Mouse (Mus musculus) hindbrain, embryonic 16.5 days (tissue): ENCODE measurements around the gene Sdk2. TPM values are rescaled to one million over a fixed set of nuclear protein-coding genes. Genes with fewer than 3 reads are reported as not detected.
A peak's percentile ranks its signal among the peaks of the same experiment; 100 is the strongest.

Experiments used
- ATAC-seq: fragments of 200-750 bp; cut with Nextera tagmentation; 2 replicates; pipeline ENCODE4 v1.8.0; 2017; ENCODE audit warnings: moderate TSS enrichment, moderate library complexity
- H3K27ac ChIP-seq: fragments of 300-500 bp; sonication (generic); 2 replicates; pipeline ENCODE4 v1.5.1; 2014; ENCODE audit warnings: low read depth, mild to moderate bottlenecking, control low read depth, low read length, moderate library complexity
- H3K27me3 ChIP-seq: fragments of 300-500 bp; sonication (generic); replicated peaks from 2 replicates; pipeline ENCODE4 v1.6.1; 2014; ENCODE audit warnings: low read length; ENCODE audit not compliant: control insufficient read depth, insufficient read depth
- H3K36me3 ChIP-seq: fragments of 300-500 bp; sonication (generic); 2 replicates; pipeline ENCODE4 v1.6.1; 2014; ENCODE audit warnings: mild to moderate bottlenecking, low read length, moderate library complexity, mixed read lengths; ENCODE audit not compliant: control insufficient read depth, insufficient read depth
- H3K4me1 ChIP-seq: fragments of 300-500 bp; sonication (generic); 2 replicates; pipeline ENCODE4 v1.6.1; 2014; ENCODE audit warnings: low read depth, low read length; ENCODE audit not compliant: control insufficient read depth, insufficient read depth
- H3K4me2 ChIP-seq: fragments of 300-500 bp; sonication (generic); 2 replicates; pipeline ENCODE4 v1.6.1; 2014; ENCODE audit warnings: mild to moderate bottlenecking, low read length, control low read depth, moderate library complexity
- H3K4me3 ChIP-seq: fragments of 300-500 bp; sonication (generic); 2 replicates; pipeline ENCODE4 v1.5.1; 2014; ENCODE audit warnings: mild to moderate bottlenecking, low read length, control low read depth, moderate library complexity
- H3K9ac ChIP-seq: fragments of 300-500 bp; sonication (generic); 2 replicates; pipeline ENCODE4 v1.6.1; 2014; ENCODE audit warnings: low read depth, mild to moderate bottlenecking, control low read depth, low read length, moderate library complexity
- H3K9me3 ChIP-seq: fragments of 300-500 bp; sonication (generic); 2 replicates; pipeline ENCODE4 v1.6.1; 2014; ENCODE audit warnings: mild to moderate bottlenecking, low read length, moderate library complexity; ENCODE audit not compliant: control insufficient read depth
- WGBS: fragments of 180-500 bp; shearing (Covaris S2); extraction: QIAGEN DNeasy Blood & Tissue Kit; methylation state at CpG from one replicate; pipeline ENCODE4 v1.1.7; 2014; 5-methylcytosine and 5-hydroxymethylcytosine counted together
- polyA plus RNA-seq: library from polyadenylated mRNA; unstranded; fragments of >200 nt; fragmentation: Nextera tagmentation; extraction: Ambion mirVana; gene quantifications from 2 replicates; pipeline ENCODE4 v1.2.1, GENCODE M21; 2015

Sdk2 gene
- polyA plus RNA-seq, 1 experiment from 2014 or later, result 3.3 TPM

DNA sequence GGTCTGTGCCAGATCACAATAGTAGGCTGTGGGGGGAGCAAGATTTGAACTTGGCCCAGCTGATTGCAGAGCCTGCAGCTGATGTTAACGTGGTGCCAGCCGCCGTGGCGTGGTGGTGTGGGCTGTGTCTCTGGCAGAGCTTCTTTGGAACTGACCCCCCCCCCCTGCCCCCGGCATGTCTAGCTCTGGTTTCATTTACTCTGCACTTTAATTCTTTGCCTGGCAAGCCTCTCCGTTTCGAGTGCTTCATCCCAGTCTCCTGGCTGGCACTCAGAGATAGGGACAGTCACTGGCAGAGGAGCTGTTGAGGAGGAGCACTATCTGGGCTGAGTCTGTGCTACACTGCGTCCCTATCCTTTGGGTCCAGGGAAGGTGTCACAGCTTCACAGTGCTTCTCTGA lies 75.0 kb downstream of the Sdk2 start:
- ATAC-seq, result no peak
- no peak overlapping the region for H3K27ac ChIP-seq
- no peaks in the 10 kb centered on the region for H3K36me3 ChIP-seq
- no peak overlapping the region for H3K4me2 ChIP-seq
- H3K9me3 ChIP-seq, result no peaks in the 10 kb centered on the region
- H3K4me1 ChIP-seq, result peaks cover 24% of the 10 kb centered on the region
- 66% methylated on average over 8 of the region's 8 CpGs for WGBS
- no peaks in the 10 kb centered on the region for H3K27me3 ChIP-seq
- no peak overlapping the region for H3K4me3 ChIP-seq
- H3K9ac ChIP-seq, result no peak overlapping the region

DNA sequence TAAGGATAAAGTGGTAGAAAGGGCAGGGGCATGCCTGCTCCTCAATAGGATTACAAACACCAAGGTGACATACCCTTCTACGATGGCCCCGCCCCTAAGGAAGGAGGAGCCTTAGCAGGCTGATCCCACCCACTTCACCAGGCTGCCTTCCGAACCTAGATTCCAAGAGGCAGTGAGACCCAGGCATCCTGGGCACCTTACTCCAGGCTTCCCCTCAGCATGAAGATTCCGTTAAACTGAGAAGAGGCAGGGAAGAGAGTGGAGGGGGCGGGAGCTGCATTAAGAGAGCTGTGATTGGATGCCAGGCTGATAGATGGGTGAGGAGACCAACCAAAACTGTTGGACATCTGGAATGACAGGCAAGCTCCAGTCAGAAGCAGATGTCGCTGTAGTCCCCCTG lies 76.4 kb downstream of the Sdk2 start:
- WGBS, result 2% methylated on average over 6 of the region's 6 CpGs
- H3K36me3 ChIP-seq, result no peaks in the 10 kb centered on the region
- no peaks in the 10 kb centered on the region; the same call in 1 of the 2 replicates for H3K27me3 ChIP-seq
- peak overlapping the region; percentile 51 for H3K9ac ChIP-seq
- peak; percentile 87 for ATAC-seq
- no peaks in the 10 kb centered on the region for H3K9me3 ChIP-seq
- peak overlapping the region; percentile 51 for H3K4me2 ChIP-seq
- H3K4me3 ChIP-seq, result peak overlapping the region; percentile 31
- H3K27ac ChIP-seq, result peak overlapping the region; percentile 76
- H3K4me1 ChIP-seq, result peaks cover 29% of the 10 kb centered on the region

DNA sequence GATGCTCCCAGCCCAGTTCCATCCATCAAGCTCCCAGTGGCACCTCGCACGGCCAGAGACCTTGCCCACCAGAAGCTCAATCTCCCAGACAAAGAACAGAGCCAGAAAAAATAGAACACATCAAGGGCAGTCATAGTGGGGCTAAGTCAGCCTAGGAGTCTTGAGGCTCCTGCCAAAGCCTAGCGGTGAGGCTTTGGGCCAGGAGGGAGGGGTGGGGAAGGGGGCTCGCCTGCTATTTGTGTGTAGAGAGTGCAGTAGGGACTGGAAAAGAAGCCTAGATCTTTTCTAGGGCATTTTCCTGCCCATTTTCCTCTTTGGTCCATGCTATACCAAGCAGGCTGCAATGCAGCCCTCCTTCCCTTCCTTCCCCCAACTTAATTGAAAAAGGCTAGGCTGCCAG lies 76.8 kb downstream of the Sdk2 start:
- peak overlapping the region; percentile 51 for H3K4me2 ChIP-seq
- peak overlapping the region; percentile 76 for H3K27ac ChIP-seq
- ATAC-seq, result peak; percentile 28
- H3K9ac ChIP-seq, result peak overlapping the region; percentile 51
- H3K4me3 ChIP-seq, result peak overlapping the region; percentile 31
- no peaks in the 10 kb centered on the region for H3K9me3 ChIP-seq
- H3K27me3 ChIP-seq, result no peaks in the 10 kb centered on the region; the same call in 1 of the 2 replicates
- 6% methylated on average over 4 of the region's 4 CpGs for WGBS
- H3K36me3 ChIP-seq, result no peaks in the 10 kb centered on the region
- peaks cover 33% of the 10 kb centered on the region for H3K4me1 ChIP-seq

GRCm38 (mm10) chr11:113985826-113986416 lies 80.9 kb downstream of the Sdk2 start:
- no peak for ATAC-seq
- Histone ChIP-seq H3K4me1 (peaks cover 41% of the 10 kb centered on the region), H3K27me3 (no peaks in the 10 kb centered on the region; the same call in 1 of the 2 replicates), H3K36me3 (no peaks in the 10 kb centered on the region), H3K4me3 (no peak overlapping the region), H3K27ac (no peak overlapping the region), H3K4me2 (no peak overlapping the region), H3K9ac (no peak overlapping the region), H3K9me3 (no peaks in the 10 kb centered on the region)
- WGBS, result 45% methylated on average over 5 of the region's 5 CpGs

GRCm38 (mm10) chr11:113981732-113982503 lies 84.9 kb downstream of the Sdk2 start:
- peak; percentile 89 for ATAC-seq
- peak overlapping the region; percentile 42 for H3K9ac ChIP-seq
- no peaks in the 10 kb centered on the region; the same call in 1 of the 2 replicates for H3K27me3 ChIP-seq
- no peaks in the 10 kb centered on the region for H3K9me3 ChIP-seq
- H3K27ac ChIP-seq, result peak overlapping the region; percentile 62
- H3K4me3 ChIP-seq, result no peak overlapping the region
- WGBS, result 12% methylated on average over 7 of the region's 7 CpGs
- H3K4me1 ChIP-seq, result peaks cover 28% of the 10 kb centered on the region
- no peak overlapping the region for H3K4me2 ChIP-seq
- no peaks in the 10 kb centered on the region for H3K36me3 ChIP-seq

DNA sequence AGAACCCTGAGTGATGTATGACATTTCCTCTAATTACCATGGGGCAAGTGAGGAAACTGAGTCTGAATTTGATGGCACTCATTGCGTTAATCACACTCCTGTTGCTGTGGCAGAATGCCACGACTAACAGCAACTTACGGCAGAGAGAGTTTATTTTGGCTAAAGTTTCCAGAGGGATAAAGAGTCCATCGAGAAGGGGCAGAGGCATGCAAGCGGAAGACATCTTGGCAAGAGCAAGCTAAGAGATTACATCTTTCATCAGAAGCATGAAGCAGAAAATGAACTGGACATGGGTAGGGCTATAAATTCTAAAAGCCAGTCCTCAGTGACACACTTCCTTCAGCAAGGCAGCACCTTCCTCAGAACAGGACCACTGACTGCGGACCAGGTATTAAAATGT lies 85.8 kb downstream of the Sdk2 start:
- no peak for ATAC-seq
- H3K27ac ChIP-seq, result peak overlapping the region; percentile 62
- H3K9ac ChIP-seq, result no peak overlapping the region
- H3K9me3 ChIP-seq, result no peaks in the 10 kb centered on the region
- no peak overlapping the region for H3K4me3 ChIP-seq
- no peaks in the 10 kb centered on the region; the same call in 1 of the 2 replicates for H3K27me3 ChIP-seq
- H3K36me3 ChIP-seq, result no peaks in the 10 kb centered on the region
- 46% methylated on average over 6 of the region's 6 CpGs for whole genome bisulfite sequencing
- H3K4me1 ChIP-seq, result peaks cover 28% of the 10 kb centered on the region
- no peak overlapping the region for H3K4me2 ChIP-seq

GRCm38 (mm10) chr11:113978318-113978717 lies 88.5 kb downstream of the Sdk2 start:
- peaks cover 26% of the 10 kb centered on the region for H3K4me1 ChIP-seq
- no peaks in the 10 kb centered on the region for H3K27me3 ChIP-seq
- no peak overlapping the region for H3K27ac ChIP-seq
- H3K36me3 ChIP-seq, result no peaks in the 10 kb centered on the region
- WGBS, result 98% methylated on average over 12 of the region's 12 CpGs
- no peak overlapping the region for H3K4me3 ChIP-seq
- no peak overlapping the region for H3K4me2 ChIP-seq
- H3K9ac ChIP-seq, result no peak overlapping the region
- ATAC-seq, result no peak
- no peaks in the 10 kb centered on the region for H3K9me3 ChIP-seq

GRCm38 (mm10) chr11:113975667-113975970 lies 91.2 kb downstream of the Sdk2 start:
- no peaks in the 10 kb centered on the region for H3K27me3 ChIP-seq
- no peak for ATAC-seq
- 65% methylated on average over 3 of the region's 3 CpGs for WGBS
- H3K27ac ChIP-seq, result no peak overlapping the region
- H3K9me3 ChIP-seq, result no peaks in the 10 kb centered on the region
- H3K4me1 ChIP-seq, result peaks cover 26% of the 10 kb centered on the region
- no peaks in the 10 kb centered on the region for H3K36me3 ChIP-seq
- no peak overlapping the region for H3K4me3 ChIP-seq
- H3K9ac ChIP-seq, result no peak overlapping the region
- no peak overlapping the region for H3K4me2 ChIP-seq

DNA sequence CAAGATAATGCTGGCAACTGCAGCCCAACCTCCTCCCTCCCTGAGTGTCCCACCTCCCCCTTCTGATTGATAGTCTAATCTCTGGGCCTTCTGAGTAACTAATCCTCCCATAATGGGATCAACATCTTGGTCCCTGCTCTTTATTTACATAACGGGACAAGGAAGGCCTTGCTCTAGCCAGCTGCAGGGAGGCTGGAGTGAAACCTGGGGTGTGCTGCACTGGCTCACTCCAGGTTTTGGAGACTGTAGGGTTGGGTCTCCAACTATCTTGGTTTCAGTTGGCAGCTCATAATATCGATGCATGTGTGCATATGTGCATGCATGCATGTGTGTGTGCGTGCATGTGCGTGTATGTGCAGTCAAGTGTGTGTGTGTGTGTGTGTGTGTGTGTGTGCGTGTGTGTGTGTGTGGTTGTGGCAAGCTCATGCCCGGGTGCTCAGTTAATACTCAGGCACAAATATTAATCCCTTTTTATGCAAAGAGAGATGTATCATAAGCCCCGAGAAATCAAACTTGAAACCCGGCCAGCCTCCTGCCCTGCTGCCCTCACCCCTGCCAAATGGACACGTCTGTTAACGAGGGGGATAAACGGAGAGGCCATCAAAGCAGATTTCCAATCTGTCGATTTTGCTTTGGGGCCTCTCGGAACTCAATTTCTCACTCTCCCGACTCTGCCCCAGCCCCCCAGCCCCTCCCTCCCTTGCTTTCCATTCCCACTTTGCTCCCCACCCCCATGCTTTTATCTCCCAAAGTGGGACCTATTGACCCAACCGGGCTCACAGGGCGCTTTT lies 91.8 kb downstream of the Sdk2 start:
- Histone ChIP-seq H3K27ac (no peak overlapping the region), H3K4me3 (no peak overlapping the region), H3K4me1 (peaks cover 26% of the 10 kb centered on the region)

More for the DNA sequence above, 91.8 kb downstream of the Sdk2 start:
- Histone ChIP-seq H3K9me3 (no peaks in the 10 kb centered on the region), H3K27me3 (no peaks in the 10 kb centered on the region), H3K9ac (no peak overlapping the region), H3K4me2 (no peak overlapping the region), H3K36me3 (no peaks in the 10 kb centered on the region)
- no peak for ATAC-seq
- 37% methylated on average over 16 of the region's 16 CpGs for WGBS
